Mouse (Mus musculus): ENCODE results near the gene G0s2. TPM values are rescaled to one million over a fixed set of nuclear protein-coding genes. Genes with fewer than 3 reads are reported as not detected.

Gene G0s2
- polyA plus RNA-seq, 1 experiment, result 36.0 TPM

DNA sequence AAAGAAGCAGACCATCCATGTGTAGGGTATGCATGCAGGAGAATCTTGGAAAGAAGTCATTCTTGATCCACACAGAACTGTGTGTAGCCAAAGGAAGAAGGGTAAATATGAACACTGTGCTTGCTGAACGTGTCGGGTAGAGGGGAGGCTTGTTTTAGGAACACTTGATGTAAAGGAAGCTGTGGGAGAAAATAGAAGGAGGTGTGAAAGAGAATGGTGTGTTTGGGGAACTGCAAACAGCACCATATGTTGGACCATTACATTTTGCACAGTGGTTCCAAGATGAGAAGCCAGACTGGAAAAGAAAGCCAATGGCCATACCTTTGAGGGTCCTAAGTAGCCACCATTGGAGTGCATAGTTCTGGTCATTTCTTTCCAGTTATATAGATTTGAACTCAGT is 23.0 kb downstream of the G0s2 start:
- Histone ChIP-seq H3K27ac (ENCODE audit: insufficient read depth, low read length) (no peak overlapping the region), H3K4me3 (replicated peaks; ENCODE audit: insufficient read depth, low read depth, low read length) (no peak overlapping the region), H3K4me1 (ENCODE audit: control insufficient read depth, insufficient read depth, low read length) (no peaks in the 10 kb centered on the region), H3K27me3 (ENCODE audit: control insufficient read depth, insufficient read depth, low read length) (no peaks in the 10 kb centered on the region)
- no peak for TF ChIP-seq POLR2A (IDR thresholded peaks at IDR 0.05; ENCODE audit: borderline replicate concordance, insufficient read depth, low read length)
- TF ChIP-seq CTCF (IDR thresholded peaks at IDR 0.05; ENCODE audit: borderline replicate concordance, insufficient read depth, low read depth, low read length), result no peak
- DNase-seq, result no peak
- 84% methylated on average over 2 of the region's 2 CpGs for WGBS

DNA sequence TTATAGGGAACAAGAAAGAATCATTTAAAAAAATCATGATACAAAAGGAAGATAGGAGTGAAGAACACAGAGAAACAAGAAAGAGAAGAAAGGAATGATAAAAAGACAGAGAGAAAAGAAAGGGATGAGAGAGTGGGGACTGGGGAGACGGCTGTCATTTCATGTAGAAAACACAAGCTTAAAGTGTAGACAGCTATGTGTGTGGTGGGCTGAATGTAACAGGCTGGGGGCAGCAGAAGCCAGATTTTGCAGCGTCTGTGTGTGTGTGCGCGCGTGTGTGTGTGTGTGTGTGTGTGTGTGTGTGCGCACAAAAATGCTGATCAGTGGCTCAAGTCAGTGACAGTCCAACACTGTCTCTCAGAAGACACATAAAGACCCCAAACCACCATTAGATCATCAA is 28.8 kb downstream of the G0s2 start:
- H3K27me3 ChIP-seq (ENCODE audit: control insufficient read depth, insufficient read depth, low read length), result no peaks in the 10 kb centered on the region
- TF ChIP-seq CTCF (IDR thresholded peaks at IDR 0.05; ENCODE audit: borderline replicate concordance, insufficient read depth, low read depth, low read length) (no peak), POLR2A (IDR thresholded peaks at IDR 0.05; ENCODE audit: borderline replicate concordance, insufficient read depth, low read length) (no peak)
- peaks cover 4% of the 10 kb centered on the region; the same call in 1 of the 2 replicates for H3K4me1 ChIP-seq (ENCODE audit: control insufficient read depth, insufficient read depth, low read length)
- no peak for DNase-seq
- H3K27ac ChIP-seq (ENCODE audit: insufficient read depth, low read length), result no peak overlapping the region
- WGBS, result 86% methylated on average over 6 of the region's 6 CpGs
- H3K4me3 ChIP-seq (replicated peaks; ENCODE audit: insufficient read depth, low read depth, low read length), result no peak overlapping the region

DNA sequence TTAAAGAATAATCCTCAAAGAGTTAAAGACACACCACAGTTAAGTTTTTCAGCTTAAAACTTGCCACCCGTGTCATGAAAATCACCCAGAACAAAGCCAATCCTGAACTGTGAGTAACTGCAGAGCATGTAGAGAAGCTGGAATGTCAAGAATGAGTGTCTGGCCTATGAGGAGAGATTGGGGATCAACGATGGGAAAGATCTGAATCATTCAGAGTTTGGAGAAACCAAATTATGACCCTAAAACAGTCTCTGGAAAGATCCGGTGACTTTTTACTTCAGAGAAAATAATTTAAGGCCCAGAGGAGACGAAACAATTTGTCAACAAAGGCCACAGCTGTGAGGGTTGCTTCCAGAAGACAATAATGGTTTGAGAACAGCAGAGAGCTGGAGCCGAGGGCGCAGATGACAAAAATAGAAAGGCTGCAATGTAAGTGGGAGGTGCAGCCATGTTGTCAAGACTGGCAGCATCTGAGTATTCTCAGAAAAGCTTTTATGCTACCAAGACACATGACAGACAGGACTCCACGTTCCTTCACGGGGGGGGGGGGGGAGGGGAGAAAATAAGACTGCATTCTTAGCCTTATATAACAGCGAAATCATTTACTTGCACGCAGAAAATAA is 29.3 kb downstream of the G0s2 start:
- Histone ChIP-seq H3K4me3 (replicated peaks; ENCODE audit: insufficient read depth, low read depth, low read length) (no peak overlapping the region), H3K27ac (ENCODE audit: insufficient read depth, low read length) (no peak overlapping the region), H3K4me1 (ENCODE audit: control insufficient read depth, insufficient read depth, low read length) (peaks cover 4% of the 10 kb centered on the region; the same call in 1 of the 2 replicates), H3K27me3 (ENCODE audit: control insufficient read depth, insufficient read depth, low read length) (no peaks in the 10 kb centered on the region)
- WGBS, result 79% methylated on average over 10 of the region's 10 CpGs
- no peak for TF ChIP-seq CTCF (IDR thresholded peaks at IDR 0.05; ENCODE audit: borderline replicate concordance, insufficient read depth, low read depth, low read length)
- no peak for DNase-seq

DNA sequence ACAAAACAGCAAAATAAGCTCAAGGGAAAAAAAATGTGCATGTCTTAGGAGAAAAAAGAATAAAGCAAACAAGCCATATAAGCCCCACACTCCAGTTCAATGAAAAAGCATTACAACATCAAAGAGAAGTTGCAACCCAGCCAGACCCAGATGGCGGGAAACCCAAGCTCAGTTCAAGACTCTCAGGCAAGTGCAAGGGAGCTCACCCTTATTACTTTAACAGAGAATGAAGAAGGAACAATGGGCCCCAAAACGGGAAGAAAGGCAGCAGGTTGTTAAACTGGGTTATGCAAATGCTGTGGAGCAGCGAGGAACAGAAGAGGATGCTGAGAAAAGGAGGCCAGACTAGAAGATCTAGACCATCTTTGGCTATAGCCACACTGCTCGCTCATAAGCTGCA is 30.2 kb downstream of the G0s2 start:
- 81% methylated on average over 4 of the region's 4 CpGs for WGBS

DNA sequence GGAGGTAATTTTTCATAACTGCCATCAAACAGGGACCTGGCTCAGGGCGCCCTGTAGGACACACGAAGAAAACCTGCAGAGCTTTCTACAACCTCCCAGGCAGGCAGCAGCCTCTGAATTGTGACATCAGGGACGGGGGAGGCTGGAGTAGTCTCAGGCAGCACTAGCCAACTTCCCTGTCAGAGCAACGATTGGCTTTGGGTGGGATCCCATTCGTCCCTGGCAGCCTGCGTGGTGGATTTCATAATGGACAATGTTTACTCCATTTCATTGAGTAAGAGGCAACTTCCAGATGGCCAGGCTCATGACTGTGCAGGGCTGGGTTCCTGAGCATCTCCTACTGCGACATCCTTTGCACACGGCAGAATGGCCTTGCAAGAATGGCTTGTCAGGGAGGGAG is 30.8 kb downstream of the G0s2 start:
- Histone ChIP-seq H3K4me3 (replicated peaks; ENCODE audit: insufficient read depth, low read depth, low read length) (no peak overlapping the region), H3K27ac (ENCODE audit: insufficient read depth, low read length) (no peak overlapping the region), H3K4me1 (ENCODE audit: control insufficient read depth, insufficient read depth, low read length) (peaks cover 4% of the 10 kb centered on the region; the same call in 1 of the 2 replicates), H3K27me3 (ENCODE audit: control insufficient read depth, insufficient read depth, low read length) (no peaks in the 10 kb centered on the region)
- 5% methylated on average over 8 of the region's 8 CpGs for WGBS
- peak; percentile 92 to 97 for DNase-seq
- TF ChIP-seq POLR2A (IDR thresholded peaks at IDR 0.05; ENCODE audit: borderline replicate concordance, insufficient read depth, low read length), result no peak; the same call in 1 of the 2 replicates
- TF ChIP-seq CTCF (IDR thresholded peaks at IDR 0.05; ENCODE audit: borderline replicate concordance, insufficient read depth, low read depth, low read length), result no peak

More for the DNA sequence above, 30.2 kb downstream of the G0s2 start:
- DNase-seq, result peak in 1 of 2 experiments; percentile 22
- TF ChIP-seq POLR2A (IDR thresholded peaks at IDR 0.05; ENCODE audit: borderline replicate concordance, insufficient read depth, low read length), result no peak
- TF ChIP-seq CTCF (IDR thresholded peaks at IDR 0.05; ENCODE audit: borderline replicate concordance, insufficient read depth, low read depth, low read length), result no peak
- Histone ChIP-seq H3K4me3 (replicated peaks; ENCODE audit: insufficient read depth, low read depth, low read length) (no peak overlapping the region), H3K4me1 (ENCODE audit: control insufficient read depth, insufficient read depth, low read length) (peaks cover 4% of the 10 kb centered on the region; the same call in 1 of the 2 replicates), H3K27me3 (ENCODE audit: control insufficient read depth, insufficient read depth, low read length) (no peaks in the 10 kb centered on the region), H3K27ac (ENCODE audit: insufficient read depth, low read length) (no peak overlapping the region)

DNA sequence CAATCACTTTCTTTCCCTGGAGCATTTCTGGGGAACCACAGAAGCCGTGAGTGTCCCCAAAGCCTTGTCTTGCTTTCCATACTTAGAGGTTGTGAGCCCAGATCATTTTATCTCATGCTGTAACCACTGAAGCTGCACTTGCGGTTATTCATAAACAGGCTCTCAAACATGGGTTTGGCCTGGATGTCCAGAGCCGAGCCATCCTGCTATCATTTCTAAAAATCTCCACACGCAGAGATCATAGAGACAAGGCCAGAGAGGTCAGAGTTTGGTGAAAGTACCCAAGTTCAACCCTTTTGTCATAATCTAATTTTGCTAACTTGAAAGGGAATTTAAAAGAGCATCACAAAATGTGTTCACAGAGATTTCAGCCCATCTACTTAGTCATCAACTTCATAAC is 31.6 kb downstream of the G0s2 start:
- WGBS, result 97% methylated on average over 4 of the region's 4 CpGs
- Histone ChIP-seq H3K27ac (ENCODE audit: insufficient read depth, low read length) (no peak overlapping the region), H3K27me3 (ENCODE audit: control insufficient read depth, insufficient read depth, low read length) (no peaks in the 10 kb centered on the region), H3K4me1 (ENCODE audit: control insufficient read depth, insufficient read depth, low read length) (peaks cover 4% of the 10 kb centered on the region; the same call in 1 of the 2 replicates), H3K4me3 (replicated peaks; ENCODE audit: insufficient read depth, low read depth, low read length) (no peak overlapping the region)
- TF ChIP-seq POLR2A (IDR thresholded peaks at IDR 0.05; ENCODE audit: borderline replicate concordance, insufficient read depth, low read length), result no peak
- no peak for TF ChIP-seq CTCF (IDR thresholded peaks at IDR 0.05; ENCODE audit: borderline replicate concordance, insufficient read depth, low read depth, low read length)
- DNase-seq, result no peak

DNA sequence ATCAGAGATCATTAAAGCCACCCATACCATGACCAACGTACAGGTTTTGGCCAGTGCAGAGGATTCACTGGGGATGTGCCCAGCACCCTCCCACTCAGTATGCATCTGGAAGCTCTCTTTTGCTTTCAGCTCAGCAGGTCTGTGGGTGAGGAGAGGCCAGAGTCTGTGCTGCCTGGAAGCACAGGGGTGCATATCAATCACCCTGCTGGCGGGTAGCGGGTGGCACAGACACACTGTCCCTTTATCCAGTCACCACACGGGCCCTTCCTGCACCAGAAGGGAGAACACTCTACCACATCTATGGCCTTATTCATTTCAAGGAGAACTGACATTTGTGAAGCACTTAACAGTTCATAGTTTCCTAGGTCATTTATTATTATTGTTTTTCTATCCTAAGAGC is 34.6 kb downstream of the G0s2 start:
- TF ChIP-seq CTCF (IDR thresholded peaks at IDR 0.05; ENCODE audit: borderline replicate concordance, insufficient read depth, low read depth, low read length) (no peak), POLR2A (IDR thresholded peaks at IDR 0.05; ENCODE audit: borderline replicate concordance, insufficient read depth, low read length) (no peak)

DNA sequence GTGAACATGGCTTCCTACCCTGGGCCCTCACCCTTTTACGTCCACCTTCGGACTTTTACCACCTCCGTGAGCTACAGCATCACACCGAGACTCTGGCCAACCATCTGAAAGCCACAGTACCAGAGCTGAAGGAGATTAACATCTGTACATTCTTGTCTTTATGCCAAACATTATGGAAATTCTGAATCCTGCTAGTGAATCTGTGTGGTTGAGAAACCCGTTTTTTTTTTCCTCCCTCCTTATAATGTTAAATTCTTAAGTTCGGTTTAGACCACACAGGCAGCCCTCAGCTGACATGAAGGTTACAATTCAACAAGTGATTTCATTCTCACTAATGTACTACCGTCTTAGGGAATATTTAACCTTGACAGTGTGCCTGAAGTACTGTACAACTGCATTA is 38.1 kb downstream of the G0s2 start:
- no peak for TF ChIP-seq POLR2A (IDR thresholded peaks at IDR 0.05; ENCODE audit: borderline replicate concordance, insufficient read depth, low read length)
- TF ChIP-seq CTCF (IDR thresholded peaks at IDR 0.05; ENCODE audit: borderline replicate concordance, insufficient read depth, low read depth, low read length), result no peak
- WGBS, result 89% methylated on average over 7 of the region's 7 CpGs
- Histone ChIP-seq H3K27ac (ENCODE audit: insufficient read depth, low read length) (no peak overlapping the region), H3K4me1 (ENCODE audit: control insufficient read depth, insufficient read depth, low read length) (no peaks in the 10 kb centered on the region), H3K4me3 (replicated peaks; ENCODE audit: insufficient read depth, low read depth, low read length) (no peak overlapping the region), H3K27me3 (ENCODE audit: control insufficient read depth, insufficient read depth, low read length) (no peaks in the 10 kb centered on the region)
- DNase-seq, result no peak

More for the DNA sequence above, 34.6 kb downstream of the G0s2 start:
- Histone ChIP-seq H3K27ac (ENCODE audit: insufficient read depth, low read length) (no peak overlapping the region), H3K27me3 (ENCODE audit: control insufficient read depth, insufficient read depth, low read length) (no peaks in the 10 kb centered on the region), H3K4me1 (ENCODE audit: control insufficient read depth, insufficient read depth, low read length) (peaks cover 4% of the 10 kb centered on the region; the same call in 1 of the 2 replicates), H3K4me3 (replicated peaks; ENCODE audit: insufficient read depth, low read depth, low read length) (no peak overlapping the region)
- peak in 1 of 2 experiments; percentile 25 for DNase-seq
- 70% methylated on average over 4 of the region's 4 CpGs for WGBS
